Mouse (Mus musculus) embryo, embryonic 11.5 days (tissue): ENCODE results near the gene Gm14401.
"Not testable (repeated sequence)": the region's sequence is repeated elsewhere in the genome, so short reads cannot be mapped to it uniquely, and the experiment has no call there.

Experiments used
- DNase-seq: peaks from one replicate; pipeline ENCODE4 v3.0.0-alpha.2; 2012; ENCODE audit warnings: low read depth, low spot score

Gene Gm14401

GRCm38 (mm10) chr2:177073432-177074423 is at the start of gene Gm14401:
Gm14401 (plus strand) TSS chr2:177074320.
- DNase-seq, result not testable (repeated sequence)

GRCm38 (mm10) chr2:177072807-177073206 is 1.3 kb upstream of the Gm14401 start:
- not testable (repeated sequence) for DNase-seq

- not testable (repeated sequence) for DNase-seq
Measured at GRCm38 (mm10) chr2:177075015-177075414, 895 bp downstream of the Gm14401 start.

GRCm38 (mm10) chr2:177079866-177080265 is 5.7 kb downstream of the Gm14401 start:
- not testable (repeated sequence) for DNase-seq

GRCm38 (mm10) chr2:177109086-177109485 is 35.0 kb downstream of the Gm14401 start:
- not testable (repeated sequence) for DNase-seq

GRCm38 (mm10) chr2:177129097-177129496 is 55.0 kb downstream of the Gm14401 start:
- DNase-seq, result not testable (repeated sequence)
